In genomic region chr13:62685287-62685648, GRCm38 (mm10) we compare ENCODE assay signal across 7 mouse cellular contexts.
DNase-seq lines count a peak whose midpoint lies in the region; ATAC-seq and TF ChIP-seq lines count a peak whose summit lies in the region.
"Not testable (repeated sequence)": the region's sequence is repeated elsewhere in the genome, so short reads cannot be mapped to it uniquely, and the experiment has no call there.

No protein-coding gene starts in this region.

- not testable (repeated sequence) for TF ChIP-seq POLR2A in small intestine, adult 2 months (IDR thresholded peaks at IDR 0.05; ENCODE audit: low read depth, low read length)

- peak overlapping the region; percentile 47 for H3K4me3 ChIP-seq in embryonic facial prominence, embryonic 12.5 days
- H3K4me3 ChIP-seq in forebrain, postnatal 0 days (ENCODE audit: low read depth, low read length), result peak overlapping the region; percentile 38
- peak overlapping the region; percentile 45 for H3K4me3 ChIP-seq in hindbrain, embryonic 12.5 days
- H3K4me3 ChIP-seq in kidney, embryonic 16.5 days (ENCODE audit: low read length), result peak overlapping the region; percentile 46
- H3K4me3 ChIP-seq in liver, embryonic 13.5 days (replicated peaks), result peak overlapping the region; percentile 59
- peak overlapping the region; percentile 50 for H3K4me3 ChIP-seq in midbrain, embryonic 13.5 days (replicated peaks)
- H3K4me3 ChIP-seq in small intestine, adult 2 months (ENCODE audit: low read depth, low read length), result peak overlapping the region; percentile 69

- not testable (repeated sequence) for H3K27me3 ChIP-seq in embryonic facial prominence, embryonic 12.5 days; forebrain, postnatal 0 days (ENCODE audit: insufficient read depth, low read length); hindbrain, embryonic 12.5 days; kidney, embryonic 16.5 days (ENCODE audit: insufficient read depth, low read length); liver, embryonic 13.5 days; midbrain, embryonic 13.5 days; small intestine, adult 2 months (ENCODE audit: control insufficient read depth, insufficient read depth, low read length)

- DNase-seq in forebrain, postnatal 0 days; liver, embryonic 13.5 days: not testable (repeated sequence)

- H3K4me1 ChIP-seq in embryonic facial prominence, embryonic 12.5 days; forebrain, postnatal 0 days (ENCODE audit: insufficient read depth); hindbrain, embryonic 12.5 days; kidney, embryonic 16.5 days (ENCODE audit: insufficient read depth, low read length); midbrain, embryonic 13.5 days (replicated peaks); small intestine, adult 2 months (ENCODE audit: control insufficient read depth, insufficient read depth, insufficient read length, low read length): not testable (repeated sequence)
- peaks cover 12% of the 10 kb centered on the region for H3K4me1 ChIP-seq in liver, embryonic 13.5 days (replicated peaks)

- not testable (repeated sequence) for TF ChIP-seq CTCF in forebrain, postnatal 0 days (IDR thresholded peaks at IDR 0.05; ENCODE audit: low read depth); small intestine, adult 2 months (IDR thresholded peaks at IDR 0.05; ENCODE audit: extremely low read depth, insufficient read length, insufficient replicate concordance, low read depth, low read length)

- not testable (repeated sequence) for H3K36me3 ChIP-seq in embryonic facial prominence, embryonic 12.5 days; forebrain, postnatal 0 days (ENCODE audit: insufficient read depth); hindbrain, embryonic 12.5 days; liver, embryonic 13.5 days; midbrain, embryonic 13.5 days; small intestine, adult 2 months (ENCODE audit: control insufficient read depth, insufficient read depth, low read length)
- H3K36me3 ChIP-seq in kidney, embryonic 16.5 days (ENCODE audit: insufficient read depth, low read length), result peaks cover 12% of the 10 kb centered on the region; the same call in 1 of the 2 replicates

- H3K27ac ChIP-seq in embryonic facial prominence, embryonic 12.5 days; forebrain, postnatal 0 days (ENCODE audit: low read depth, low read length); kidney, embryonic 16.5 days (ENCODE audit: low read length); liver, embryonic 13.5 days; small intestine, adult 2 months (ENCODE audit: insufficient read depth, low read depth, low read length): not testable (repeated sequence)
- 0 out of 2 replicates have a peak overlapping the region, but pooled peaks have one; percentile 44 for H3K27ac ChIP-seq in hindbrain, embryonic 12.5 days
- H3K27ac ChIP-seq in midbrain, embryonic 13.5 days, result peak overlapping the region; percentile 64

- not testable (repeated sequence) for ATAC-seq in embryonic facial prominence, embryonic 12.5 days (ENCODE audit: insufficient number of reproducible peaks, insufficient read depth, low FRiP score, low TSS enrichment); forebrain, postnatal 0 days; hindbrain, embryonic 12.5 days (ENCODE audit: low FRiP score); kidney, embryonic 16.5 days (ENCODE audit: low FRiP score, low TSS enrichment); liver, embryonic 13.5 days (ENCODE audit: low read depth); midbrain, embryonic 13.5 days

- WGBS in embryonic facial prominence, embryonic 12.5 days, result 35% methylated on average over 4 of the region's 4 CpGs
- 9% methylated on average over 4 of the region's 4 CpGs for WGBS in forebrain, postnatal 0 days
- 22% methylated on average over 4 of the region's 4 CpGs for WGBS in hindbrain, embryonic 12.5 days
- WGBS in kidney, embryonic 16.5 days, result 29% methylated on average over 4 of the region's 4 CpGs
- WGBS in liver, embryonic 13.5 days (ENCODE audit: insufficient replicate concordance), result 29% methylated on average over 4 of the region's 4 CpGs
- 17% methylated on average over 4 of the region's 4 CpGs for WGBS in midbrain, embryonic 13.5 days
- WGBS in small intestine, adult 2 months, result 19% methylated on average over 4 of the region's 4 CpGs

- not testable (repeated sequence) for H3K9me3 ChIP-seq in embryonic facial prominence, embryonic 12.5 days; forebrain, postnatal 0 days (ENCODE audit: low read length); hindbrain, embryonic 12.5 days (replicated peaks); liver, embryonic 13.5 days (replicated peaks)
- peaks cover 16% of the 10 kb centered on the region for H3K9me3 ChIP-seq in kidney, embryonic 16.5 days (ENCODE audit: low read length)
- H3K9me3 ChIP-seq in midbrain, embryonic 13.5 days, result peaks cover 15% of the 10 kb centered on the region; the same call in 1 of the 2 replicates

- peak overlapping the region; percentile 36 for H3K4me2 ChIP-seq in embryonic facial prominence, embryonic 12.5 days (replicated peaks)
- peak overlapping the region; percentile 49 for H3K4me2 ChIP-seq in forebrain, postnatal 0 days (ENCODE audit: low read depth)
- H3K4me2 ChIP-seq in hindbrain, embryonic 12.5 days (replicated peaks), result peak overlapping the region; percentile 42
- H3K4me2 ChIP-seq in kidney, embryonic 16.5 days (replicated peaks; ENCODE audit: low read depth, low read length), result peak overlapping the region; percentile 44
- peak overlapping the region; percentile 70 for H3K4me2 ChIP-seq in liver, embryonic 13.5 days
- H3K4me2 ChIP-seq in midbrain, embryonic 13.5 days (replicated peaks), result peak overlapping the region; percentile 49

- H3K9ac ChIP-seq in embryonic facial prominence, embryonic 12.5 days, result not testable (repeated sequence)
- H3K9ac ChIP-seq in forebrain, postnatal 0 days, result peak overlapping the region; percentile 43
- peak overlapping the region; percentile 55; the same call in 1 of the 2 replicates for H3K9ac ChIP-seq in hindbrain, embryonic 12.5 days
- H3K9ac ChIP-seq in kidney, embryonic 16.5 days (replicated peaks; ENCODE audit: low read length), result peak overlapping the region; percentile 43
- peak overlapping the region; percentile 58 for H3K9ac ChIP-seq in liver, embryonic 13.5 days
- peak overlapping the region; percentile 59 for H3K9ac ChIP-seq in midbrain, embryonic 13.5 days (replicated peaks)
